Mouse (Mus musculus) ovary, adult 18-20 months (tissue): ENCODE measurements around the gene Gngt2.
"Not testable (repeated sequence)": the region's sequence is repeated elsewhere in the genome, so short reads cannot be mapped to it uniquely, and the experiment has no call there.

Source experiments
- DNase-seq: peaks from one replicate; pipeline ENCODE4 v3.0.0; 2022; ENCODE audit warnings: low spot score, mixed read lengths

Gene Gngt2

DNA sequence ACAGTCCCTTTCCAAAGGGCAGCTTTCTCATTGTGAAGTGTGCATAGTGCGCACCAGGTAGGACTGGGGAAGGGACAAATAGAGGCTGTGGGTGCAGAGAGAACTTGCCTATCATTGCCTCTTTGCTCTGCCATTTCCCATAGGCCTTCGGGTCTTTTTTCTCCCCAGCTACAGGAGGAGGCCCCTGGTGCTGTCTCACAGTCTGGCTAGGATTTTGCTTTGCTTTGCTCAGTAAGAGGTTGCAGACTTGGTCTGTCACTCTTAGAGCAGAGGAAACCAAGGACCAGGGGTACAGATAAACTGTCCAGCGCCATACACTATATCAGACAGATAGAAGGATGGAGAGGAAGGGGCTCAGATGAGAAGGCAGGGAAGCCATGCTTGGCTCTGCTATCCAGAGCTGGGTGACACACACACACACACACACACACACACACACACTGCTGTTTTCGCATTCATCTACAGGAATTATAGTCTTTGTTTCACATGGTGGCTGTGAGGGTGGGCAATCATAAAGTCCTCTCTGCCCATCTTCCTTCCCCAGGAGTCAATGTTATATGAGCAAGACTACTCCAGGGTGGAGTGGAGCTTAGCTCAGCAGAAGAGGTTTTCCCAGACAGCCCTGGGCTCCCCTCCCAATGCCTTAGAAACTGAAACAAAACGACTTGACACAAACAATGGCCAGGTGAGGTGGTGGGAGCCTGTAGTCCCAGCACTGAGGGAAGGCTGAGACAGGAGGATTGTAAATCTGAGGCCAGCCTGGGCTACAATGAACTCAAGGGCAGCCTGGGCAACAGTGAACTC lies 3.9 kb downstream of the Gngt2 start:
- DNase-seq, result no peak

DNA sequence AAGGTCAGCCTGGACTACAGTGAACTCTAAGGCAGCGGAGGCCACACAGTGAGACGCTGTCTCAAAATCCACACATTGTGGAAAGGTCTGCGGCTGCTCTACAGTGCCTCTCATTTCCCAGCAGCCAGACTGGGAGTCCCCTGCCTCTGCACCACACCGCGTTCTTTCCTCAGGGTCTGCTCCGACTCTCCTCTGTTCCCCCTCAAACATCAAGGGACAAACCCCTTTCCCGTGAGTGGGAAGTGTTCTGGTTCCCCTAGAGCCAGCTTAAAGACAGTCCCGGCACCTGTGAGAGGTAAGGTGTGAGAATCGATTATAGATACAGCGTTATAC lies 4.4 kb downstream of the Gngt2 start:
- no peak for DNase-seq

DNA sequence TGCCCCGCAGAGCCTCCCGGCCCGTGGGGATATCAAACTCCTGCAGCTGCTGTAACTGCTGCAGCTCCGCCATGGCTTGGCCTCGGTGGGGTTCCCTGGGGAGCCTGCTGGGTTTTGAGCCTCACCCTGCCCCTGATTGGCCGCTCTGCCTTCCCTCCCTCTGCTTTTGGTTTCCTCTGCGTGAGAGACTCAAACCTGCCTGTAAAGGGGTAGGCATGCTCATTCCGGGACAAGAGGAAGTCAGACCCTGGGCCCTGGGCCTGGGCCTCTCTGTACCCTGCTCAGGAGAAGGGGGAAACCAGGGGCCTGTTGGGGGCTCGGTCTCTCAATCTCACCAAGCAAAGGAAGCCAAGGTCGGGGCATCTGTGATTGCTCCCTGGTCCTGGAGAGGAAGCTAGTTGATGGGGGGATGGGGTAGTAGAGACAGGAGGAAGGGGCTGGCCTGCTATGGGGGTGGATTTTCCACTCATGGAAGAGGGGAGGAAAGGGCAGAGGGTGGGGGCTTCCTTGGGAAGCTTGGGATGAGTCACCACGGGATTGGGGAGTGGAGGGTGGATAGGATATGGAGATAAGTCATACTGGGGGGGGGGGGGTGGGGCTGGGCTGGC lies 5.2 kb downstream of the Gngt2 start, which contains the start of gene Abi3:
TSS of gene Abi3 (minus strand) at position 403 of the 608 bp plus-strand sequence.
- DNase-seq, result no peak

DNA sequence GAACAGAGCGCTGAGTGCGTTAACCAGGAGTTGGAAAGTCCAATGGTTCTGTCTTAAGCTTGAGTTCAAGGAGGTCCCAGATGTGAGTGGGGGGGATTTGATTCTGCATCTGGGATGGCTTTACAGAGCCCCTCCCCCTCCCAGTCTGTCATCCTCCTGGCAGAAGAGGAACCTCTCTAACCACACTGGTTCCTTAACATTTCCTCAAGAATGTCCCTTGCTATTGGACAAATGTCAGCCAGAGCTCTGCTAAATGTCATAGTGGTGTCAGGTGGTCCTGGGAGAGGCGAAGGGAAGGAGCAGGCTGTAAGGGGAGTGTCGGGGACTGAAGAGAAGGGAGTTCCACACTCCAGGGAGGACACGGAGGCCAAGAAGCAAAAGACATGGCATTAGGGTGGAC lies 5.9 kb downstream of the Gngt2 start:
- DNase-seq, result no peak

DNA sequence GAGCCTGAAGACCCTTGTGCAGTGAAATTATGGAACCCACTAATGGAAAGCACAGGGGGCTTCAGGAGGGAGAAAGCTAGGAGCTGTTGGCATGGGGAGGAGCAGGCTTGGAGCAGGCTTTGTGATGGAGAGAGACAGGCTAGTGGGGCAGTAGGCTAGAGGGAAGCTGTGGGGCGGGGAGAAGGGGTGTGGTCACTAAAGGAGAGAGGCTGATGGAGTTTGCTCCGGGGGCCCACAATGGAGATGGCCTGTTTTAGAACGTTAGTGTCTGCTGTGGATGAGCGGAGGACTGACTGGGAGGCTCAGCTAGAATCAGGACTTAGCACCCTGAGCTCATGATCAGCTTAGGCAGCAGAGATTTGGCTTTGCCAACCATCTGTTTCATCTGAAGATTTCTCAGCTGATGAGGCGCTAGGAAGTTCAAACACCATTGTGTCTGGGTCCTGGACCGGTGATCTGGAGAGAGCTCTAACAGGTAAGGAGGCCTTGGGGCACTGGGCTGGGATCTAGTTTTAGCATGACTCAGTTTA lies 6.5 kb downstream of the Gngt2 start:
- no peak for DNase-seq

DNA sequence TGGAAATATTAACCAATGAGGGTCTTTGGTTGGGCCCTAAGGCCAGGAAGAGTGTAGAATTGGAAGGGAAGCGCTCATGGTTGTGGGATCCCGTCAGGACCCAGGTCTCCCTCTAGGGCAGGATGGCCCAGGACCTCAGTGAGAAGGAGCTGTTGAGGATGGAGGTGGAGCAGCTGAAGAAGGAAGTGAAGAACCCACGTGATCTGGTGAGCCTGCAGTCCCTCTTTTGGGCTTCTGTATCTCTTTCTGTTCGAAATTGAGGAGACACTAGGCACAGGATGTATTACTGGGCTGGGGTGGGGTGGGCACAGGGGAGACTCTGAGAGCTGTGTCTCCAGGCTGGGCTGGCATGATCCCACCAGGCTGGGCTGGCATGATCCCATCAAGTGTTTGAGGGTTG lies 7.9 kb downstream of the Gngt2 start:
- no peak for DNase-seq

DNA sequence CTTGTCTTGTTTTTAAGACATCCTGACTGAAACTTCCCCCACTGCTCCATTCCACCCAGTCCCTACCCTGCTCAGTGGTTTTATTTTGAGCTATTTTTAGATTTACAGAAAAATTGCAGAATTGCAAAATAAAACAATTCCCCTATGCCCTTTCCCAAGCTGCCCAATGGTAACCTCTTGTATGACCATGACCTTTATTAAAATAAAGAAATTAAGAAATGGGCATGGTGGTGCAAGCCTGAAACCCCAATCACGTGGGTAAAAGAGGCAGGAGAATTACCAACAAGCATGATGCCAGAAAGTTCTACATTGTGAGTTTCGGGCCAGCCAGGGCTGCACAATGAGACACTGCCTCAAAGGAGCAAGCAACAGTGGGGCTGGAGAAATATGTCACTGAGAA lies 13.9 kb downstream of the Gngt2 start:
- DNase-seq, result no peak

DNA sequence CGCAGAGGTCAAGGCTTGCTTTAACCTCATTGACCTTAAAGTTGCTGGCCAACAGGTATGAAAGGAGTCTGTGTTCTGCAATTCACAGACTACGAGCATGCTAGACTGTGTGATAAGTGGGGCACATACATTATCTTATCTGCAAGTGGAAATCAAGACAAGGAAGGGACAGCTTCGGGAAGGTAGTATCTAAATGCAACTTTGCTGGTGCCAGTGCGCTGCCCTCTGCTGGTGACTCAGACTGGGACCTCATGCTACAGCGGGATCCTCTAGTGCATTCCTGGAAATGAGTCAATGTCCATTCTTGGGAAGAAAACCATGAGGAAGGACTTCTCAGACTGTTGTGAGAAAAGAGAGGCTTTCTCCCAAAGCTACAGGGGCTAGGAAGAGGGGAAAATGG lies 16.7 kb downstream of the Gngt2 start:
- no peak for DNase-seq

DNA sequence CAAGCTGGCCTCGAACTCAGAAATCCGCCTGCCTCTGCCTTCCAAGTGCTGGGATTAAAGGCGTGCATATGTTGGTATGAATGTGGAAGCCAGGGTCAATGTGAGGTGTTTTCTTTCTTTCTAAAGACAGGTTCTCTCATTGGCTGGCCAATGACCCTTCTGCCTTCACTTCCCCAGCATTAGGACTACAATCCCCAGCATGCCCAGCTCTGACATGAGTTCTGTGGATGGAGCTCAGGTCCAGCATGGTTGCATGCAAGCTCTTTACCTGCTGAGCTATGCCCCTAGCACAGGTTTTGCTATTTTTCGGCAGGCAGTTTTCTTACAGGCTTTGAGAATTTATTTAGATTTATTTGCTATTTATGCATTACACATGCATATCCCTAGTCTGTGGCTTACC lies 20.3 kb downstream of the Gngt2 start:
- no peak for DNase-seq

DNA sequence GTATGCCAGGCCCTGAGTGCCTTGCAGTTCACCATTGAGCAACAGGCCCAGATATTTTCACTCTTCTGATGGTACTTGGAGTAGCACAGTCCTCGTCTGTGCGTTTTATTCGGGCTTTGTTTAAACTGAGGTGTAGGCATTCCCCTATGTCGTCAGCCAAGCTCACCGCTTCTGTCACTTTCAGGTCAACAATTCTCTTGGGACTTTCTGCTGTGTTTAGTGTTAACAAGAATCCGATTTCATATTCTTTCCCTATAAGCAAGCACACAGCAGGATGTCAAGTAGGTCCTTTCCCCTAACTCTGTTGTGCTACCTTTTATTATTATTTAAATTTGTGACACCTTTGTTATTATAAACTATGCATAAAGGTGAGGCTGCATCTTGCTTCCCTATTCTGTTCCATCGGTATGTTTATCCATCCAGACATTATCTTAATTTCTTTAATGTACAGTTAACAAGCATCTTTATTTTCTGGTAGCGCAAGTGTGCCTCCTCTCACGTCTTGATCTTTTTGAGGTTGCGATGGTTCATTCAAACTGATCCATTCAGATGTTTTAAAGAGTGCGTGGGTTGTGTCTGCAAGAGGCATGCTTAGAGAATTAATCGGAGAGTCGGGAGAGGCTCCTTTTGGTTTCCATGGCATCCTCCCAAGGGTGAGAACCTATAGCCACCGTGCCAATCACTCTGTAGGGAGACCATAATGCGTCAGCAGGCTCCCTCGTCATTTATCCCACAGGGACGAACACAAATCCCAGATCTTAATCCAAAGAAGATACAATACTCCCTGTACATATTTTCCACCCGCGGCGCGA lies 20.9 kb downstream of the Gngt2 start:
- no peak for DNase-seq

DNA sequence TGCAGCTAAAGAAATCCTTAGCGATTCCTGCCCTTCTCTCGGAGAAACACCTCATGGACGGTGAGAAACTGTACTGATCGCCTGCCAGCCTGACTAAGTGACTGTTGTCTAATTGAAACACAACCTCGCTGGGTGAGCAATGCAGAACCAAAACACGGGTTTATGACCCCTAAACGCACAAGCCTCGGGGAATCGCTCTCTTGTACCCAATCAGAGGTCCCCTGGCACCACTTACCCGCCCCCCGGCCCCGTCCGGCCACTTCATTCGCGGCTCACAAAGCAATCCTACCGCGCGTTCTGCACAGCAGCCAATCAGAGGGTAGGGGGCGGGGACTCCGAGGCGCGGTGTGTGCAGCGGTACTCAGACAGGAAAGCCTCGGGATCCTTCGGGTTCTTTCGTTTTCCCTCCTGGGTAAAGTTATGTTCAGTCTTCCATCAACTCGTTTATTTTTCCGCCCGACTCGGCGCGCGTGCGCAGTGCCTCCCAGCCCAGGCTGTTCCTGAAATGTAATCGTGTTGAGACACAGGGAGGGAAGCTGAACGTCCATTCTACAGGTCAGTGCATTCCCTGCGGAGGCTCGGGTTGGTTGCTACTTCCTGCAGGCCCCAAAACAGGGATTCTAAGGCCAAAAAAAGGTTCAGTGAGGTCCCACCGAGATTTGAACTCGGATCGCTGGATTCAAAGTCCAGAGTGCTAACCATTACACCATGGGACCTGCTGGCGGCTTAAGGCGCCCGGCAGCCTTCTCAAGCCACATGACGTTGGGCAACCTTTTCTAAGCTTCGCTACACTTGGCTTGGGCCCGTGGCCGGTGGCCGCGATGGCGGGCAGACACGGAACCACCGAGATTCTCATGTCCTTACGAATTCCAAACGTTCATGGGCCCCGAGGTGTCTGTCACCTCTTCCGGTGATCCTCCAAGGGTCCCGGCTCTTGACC lies 21.8 kb downstream of the Gngt2 start:
- DNase-seq, result peak; percentile 95

DNA sequence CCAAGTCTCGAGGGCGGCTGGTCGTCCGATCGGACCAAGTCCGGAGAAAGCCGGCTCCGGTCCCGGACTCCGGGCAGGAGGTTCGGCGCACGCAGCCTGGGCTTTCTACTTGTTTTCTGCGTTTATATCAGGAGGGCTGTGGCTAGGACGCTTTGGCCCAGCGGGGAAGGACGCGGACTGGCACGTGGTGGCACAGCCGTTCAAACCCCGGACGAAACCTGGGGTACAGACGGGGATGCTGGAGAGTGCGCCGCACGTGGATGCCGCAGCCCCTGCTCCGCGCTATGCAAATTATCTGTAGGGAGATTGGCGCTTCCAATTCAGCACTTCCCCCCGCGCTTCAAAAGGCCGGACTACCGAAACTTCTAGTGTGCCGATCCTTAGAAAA lies 22.4 kb downstream of the Gngt2 start:
- DNase-seq, result peak; percentile 61

DNA sequence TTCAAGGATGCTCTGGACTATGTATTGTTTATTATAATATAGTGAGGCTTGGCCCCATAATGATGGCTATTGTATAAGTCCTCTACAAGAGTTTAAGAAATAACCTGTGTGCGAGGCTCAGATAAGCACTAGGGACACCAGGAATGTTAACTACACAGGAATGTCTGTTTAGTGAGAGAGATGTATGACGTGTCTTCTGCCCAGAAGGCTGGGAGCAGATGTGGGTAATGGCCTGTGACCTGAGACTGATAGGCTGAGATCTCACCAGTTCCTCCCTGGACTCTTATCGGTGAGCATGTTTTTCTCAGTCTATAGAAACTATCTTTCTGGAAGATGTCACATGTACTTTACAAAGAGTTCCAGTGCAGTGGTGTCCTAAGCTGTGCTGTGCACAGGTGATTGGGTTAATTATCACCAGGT lies 23.1 kb downstream of the Gngt2 start:
- no peak for DNase-seq

DNA sequence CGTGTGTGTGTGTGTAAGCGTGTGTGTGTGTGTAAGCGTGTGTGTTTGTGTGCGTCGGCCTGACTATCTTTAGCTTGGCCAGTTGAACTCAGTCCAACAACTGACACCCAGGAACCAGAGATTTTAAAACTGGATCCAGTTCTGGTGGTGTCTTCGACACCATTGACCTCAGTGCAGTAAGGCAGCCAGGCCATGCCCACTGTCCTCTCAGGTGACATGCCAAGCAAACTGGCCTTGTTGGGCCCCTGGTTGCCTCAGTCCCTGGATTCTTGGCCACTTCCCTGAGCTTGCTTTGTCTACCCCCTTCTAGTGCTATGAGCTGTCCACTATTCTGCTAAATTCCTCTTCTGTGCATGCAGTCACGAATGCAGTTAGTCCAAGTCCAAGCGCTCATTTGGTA lies 24.4 kb downstream of the Gngt2 start:
- DNase-seq, result no peak

DNA sequence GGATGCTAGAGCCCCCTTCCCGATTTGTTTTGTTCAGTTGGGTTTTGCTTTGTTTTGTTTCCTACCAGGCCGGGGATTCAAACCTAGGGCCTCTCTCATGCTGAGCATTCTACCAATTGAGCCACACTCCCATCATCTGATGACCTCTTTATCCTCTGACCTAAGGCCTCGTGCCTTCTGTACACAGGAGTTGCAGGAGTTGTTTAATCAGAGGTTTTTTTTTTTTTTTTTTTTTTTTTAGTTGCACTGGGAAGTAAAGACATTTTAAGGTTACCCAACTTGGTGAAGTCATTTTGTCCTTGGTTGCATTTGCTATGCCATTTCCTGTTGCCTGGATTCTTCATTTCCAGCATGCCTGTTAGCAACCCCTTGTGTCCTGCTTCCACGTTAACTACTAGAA lies 32.4 kb downstream of the Gngt2 start:
- DNase-seq, result no peak

DNA sequence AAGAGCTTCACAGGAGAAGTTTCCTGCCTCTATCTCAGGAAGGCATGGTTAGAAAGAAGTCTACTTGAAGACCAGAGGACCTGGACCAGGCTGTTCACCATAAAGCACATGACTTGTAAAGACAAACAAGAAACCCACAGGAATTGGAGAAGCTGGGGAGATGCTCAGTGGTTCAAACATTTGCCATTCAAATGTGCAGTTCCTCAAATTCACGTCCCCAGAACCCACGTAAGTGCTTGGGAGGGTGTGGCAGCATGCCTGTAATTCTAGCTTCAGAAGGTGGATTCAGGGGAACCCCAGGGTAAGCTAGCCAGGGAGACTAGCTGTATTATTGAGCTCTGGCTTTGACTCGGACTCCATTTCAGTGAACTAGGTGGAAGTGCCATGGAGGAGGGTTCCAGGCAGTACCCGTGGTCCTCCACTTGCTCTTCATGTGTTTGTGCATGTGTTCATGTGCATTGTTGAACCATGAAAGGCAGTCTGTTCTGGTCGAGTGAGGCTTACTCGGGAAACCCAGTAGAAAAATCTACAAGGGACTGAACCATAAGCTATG lies 33.0 kb downstream of the Gngt2 start:
- no peak for DNase-seq

DNA sequence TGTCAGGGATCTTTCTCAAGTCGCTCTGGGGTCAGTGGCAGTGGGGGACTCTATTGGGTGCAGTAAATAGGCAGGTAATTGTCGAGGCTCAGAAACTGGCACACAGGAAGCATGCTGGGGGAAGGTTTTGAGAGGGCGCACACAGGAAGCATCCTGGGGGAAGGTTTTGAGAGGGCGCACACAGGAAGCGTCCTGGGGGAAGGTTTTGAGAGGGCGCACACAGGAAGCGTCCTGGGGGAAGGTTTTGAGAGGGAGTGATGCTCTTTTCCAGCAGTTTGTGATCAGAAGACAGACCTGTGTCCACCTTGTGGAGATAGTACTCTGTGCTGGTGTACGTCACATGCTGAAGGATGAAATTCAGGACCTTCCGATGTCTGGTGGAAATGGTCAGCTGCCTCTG lies 38.8 kb downstream of the Gngt2 start:
- DNase-seq, result no peak

DNA sequence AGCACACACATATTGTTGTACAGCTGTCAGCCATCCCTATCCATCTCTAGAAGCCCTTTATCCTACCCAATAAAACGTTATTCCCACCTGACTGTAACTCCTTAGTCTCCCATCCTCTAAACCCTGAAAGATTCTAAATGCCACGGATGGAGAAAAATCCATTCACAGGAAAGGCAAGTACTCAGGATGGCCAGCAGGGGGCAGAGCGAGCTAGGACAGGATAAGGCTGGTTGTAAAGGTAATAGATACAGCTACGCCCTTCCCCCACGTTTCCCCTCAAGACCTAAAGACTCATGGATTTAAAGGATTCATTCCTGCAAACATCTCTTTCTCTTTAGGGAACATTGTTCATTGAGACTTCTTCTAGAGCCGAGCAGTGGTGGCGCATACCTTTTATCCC lies 39.3 kb downstream of the Gngt2 start:
- no peak for DNase-seq

DNA sequence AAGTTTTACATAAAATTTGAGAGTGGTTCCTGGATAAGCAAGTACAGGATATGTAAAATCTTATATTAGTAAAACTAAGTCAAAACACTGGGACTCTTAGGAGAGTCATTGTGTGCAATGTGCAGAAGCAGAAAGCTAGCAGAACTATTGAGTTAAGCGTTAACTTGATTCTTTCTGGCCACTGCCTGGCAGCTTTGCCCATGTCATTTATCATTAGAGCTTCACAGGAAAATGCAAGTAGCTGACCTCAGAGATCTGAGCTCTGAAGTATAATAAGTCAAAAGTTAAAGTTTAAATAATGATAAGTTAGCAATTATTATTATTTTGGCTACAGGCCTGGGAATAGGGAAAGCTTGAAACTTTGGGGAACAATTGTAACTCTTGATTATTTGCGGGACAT lies 42.8 kb downstream of the Gngt2 start:
- DNase-seq, result not testable (repeated sequence)

DNA sequence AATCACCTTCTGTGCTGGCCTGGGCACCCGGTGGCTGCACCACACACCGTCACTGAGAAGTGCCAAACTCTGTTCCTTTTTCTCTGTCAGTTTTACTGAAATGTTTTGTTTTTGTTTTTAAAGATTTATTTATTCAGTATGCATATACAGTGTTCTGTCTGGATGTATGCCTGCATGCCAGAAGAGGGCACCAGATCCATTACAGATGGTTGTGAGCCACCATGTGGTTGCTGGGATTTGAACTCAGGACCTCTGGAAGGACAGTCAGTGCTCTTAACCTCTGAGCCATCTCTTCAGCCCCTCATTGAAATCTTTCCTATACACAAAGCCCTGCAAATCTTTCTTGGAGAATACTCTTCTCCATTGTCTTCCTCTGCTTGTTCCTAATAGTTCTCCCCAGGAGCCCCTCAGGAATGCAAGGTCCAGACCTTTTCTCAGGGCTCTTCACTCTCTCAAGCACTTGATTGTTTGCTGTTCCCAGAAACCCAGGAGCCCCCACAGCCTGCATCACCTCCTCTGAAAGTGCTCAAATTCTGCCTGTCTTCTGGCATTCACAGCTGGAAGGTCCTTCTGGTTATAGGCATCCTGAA lies 53.5 kb downstream of the Gngt2 start:
- no peak for DNase-seq
